Mouse (Mus musculus) heart, embryonic 13.5 days (tissue): ENCODE results near the gene Fjx1. TPM values are rescaled to one million over a fixed set of nuclear protein-coding genes. Genes with fewer than 3 reads are reported as not detected.

ENCODE experiments used
- ATAC-seq: fragments of 200-750 bp; cut with Nextera tagmentation; 2 replicates; pipeline ENCODE4 v1.8.0; 2017; ENCODE audit warnings: moderate TSS enrichment; ENCODE audit not compliant: insufficient number of reproducible peaks, low FRiP score, low TSS enrichment; ENCODE audit errors: extremely low read depth
- H3K27ac ChIP-seq: fragments of 300-500 bp; sonication (generic); replicated peaks from 2 replicates; pipeline ENCODE4 v1.5.1; 2015; ENCODE audit warnings: moderate library complexity, mild to moderate bottlenecking, inconsistent platforms
- H3K27me3 ChIP-seq: fragments of 300-500 bp; sonication (generic); replicated peaks from 2 replicates; pipeline ENCODE4 v1.6.1; 2015; ENCODE audit warnings: mild to moderate bottlenecking, inconsistent platforms
- H3K36me3 ChIP-seq: fragments of 300-500 bp; sonication (generic); 2 replicates; pipeline ENCODE4 v1.6.1; 2015; ENCODE audit warnings: mild to moderate bottlenecking, inconsistent platforms
- H3K4me1 ChIP-seq: fragments of 300-500 bp; sonication (generic); 2 replicates; pipeline ENCODE4 v1.6.1; 2015; ENCODE audit warnings: inconsistent platforms
- H3K4me2 ChIP-seq: fragments of 300-500 bp; sonication (generic); 2 replicates; pipeline ENCODE4 v1.6.1; 2015; ENCODE audit warnings: inconsistent platforms, mild to moderate bottlenecking, moderate library complexity
- H3K4me3 ChIP-seq: fragments of 300-500 bp; sonication (generic); 2 replicates; pipeline ENCODE4 v1.5.1; 2015; ENCODE audit warnings: moderate library complexity, mild to moderate bottlenecking, inconsistent platforms
- H3K9ac ChIP-seq: fragments of 300-500 bp; sonication (generic); 2 replicates; pipeline ENCODE4 v1.6.1; 2015; ENCODE audit warnings: inconsistent platforms, mild to moderate bottlenecking, moderate library complexity
- H3K9me3 ChIP-seq: fragments of 300-500 bp; sonication (generic); 2 replicates; pipeline ENCODE4 v1.6.1; 2016; ENCODE audit warnings: inconsistent platforms
- WGBS: fragments of 180-500 bp; shearing (Covaris S2); methylation state at CpG from one replicate; pipeline ENCODE4 v1.1.7; 2015; ENCODE audit warnings: mixed read lengths; 5-methylcytosine and 5-hydroxymethylcytosine counted together
- polyA plus RNA-seq: library from polyadenylated mRNA; unstranded; fragments of >200 nt; fragmentation: Nextera tagmentation; extraction: Ambion mirVana; gene quantifications from 2 replicates; pipeline ENCODE4 v1.2.1, GENCODE M21; 2015

Gene Fjx1
- polyA plus RNA-seq, 1 experiment from 2014 or later, result 2.5 TPM

GRCm38 (mm10) chr2:102399864-102400604 is 52.3 kb downstream of the Fjx1 start:
- WGBS, result 35% methylated on average over 48 of the region's 48 CpGs
- H3K9ac ChIP-seq, result peak overlapping the region; percentile 87
- no peaks in the 10 kb centered on the region for H3K9me3 ChIP-seq
- peak overlapping the region; percentile 95 for H3K27ac ChIP-seq
- peaks cover 33% of the 10 kb centered on the region for H3K4me1 ChIP-seq
- H3K27me3 ChIP-seq, result no peaks in the 10 kb centered on the region
- peaks cover 6% of the 10 kb centered on the region; the same call in 1 of the 2 replicates for H3K36me3 ChIP-seq
- peak overlapping the region; percentile 89 for H3K4me2 ChIP-seq
- H3K4me3 ChIP-seq, result peak overlapping the region; percentile 68
- ATAC-seq, result peak; percentile 33; the same call in 1 of the 2 replicates

Other genes starting within 250 kb of the Fjx1 start
- gene Trim44, start 44.7 kb downstream of the Fjx1 start, polyA plus RNA-seq, result 17.7 and 19.9 TPM in 2 replicates
- gene Pamr1, start 97.5 kb upstream of the Fjx1 start, polyA plus RNA-seq, result 1.4 and 2.2 TPM in 2 replicates
- 0.31 and 0.35 TPM in 2 replicates for gene Slc1a2, start 206.2 kb upstream of the Fjx1 start, polyA plus RNA-seq